Mouse (Mus musculus): ENCODE data around the gene Wdr82. TPM values are rescaled to one million over a fixed set of nuclear protein-coding genes. Genes with fewer than 3 reads are reported as not detected.

Wdr82 gene
- total and polyA plus RNA-seq, 3 experiments = 15.1 to 103 (median 92.0) TPM

GRCm38 (mm10) chr9:106222261-106222851 lies 51.6 kb downstream of the Wdr82 start, which contains the start of gene Tlr9:
Gene Tlr9 (plus strand): TSS chr9:106222598.
- Histone ChIP-seq H3K9me3 (replicated peaks) (no peaks in the 10 kb centered on the region), H3K27me3 (ENCODE audit: insufficient read depth, low read length) (peaks cover 45% of the 10 kb centered on the region), H3K4me3 (ENCODE audit: low read depth, low read length) (no peak within 1 kb of the TSS), H3K36me3 (replicated peaks) (no peaks in the 10 kb centered on the region), H3K4me1 (ENCODE audit: insufficient read depth, low read depth, low read length) (peaks cover 4% of the 10 kb centered on the region; the same call in 1 of the 2 replicates)
- TF ChIP-seq GATA2 (IDR thresholded peaks at IDR 0.05; ENCODE audit: borderline replicate concordance, low read depth, low read length) (no peak), GATA1 (IDR thresholded peaks at IDR 0.05; ENCODE audit: borderline replicate concordance, low read length) (no peak), CTCF (IDR thresholded peaks at IDR 0.05; ENCODE audit: low read depth, low read length) (no peak), POLR2AphosphoS5 (IDR thresholded peaks at IDR 0.05; ENCODE audit: insufficient replicate concordance, low read depth, low read length) (no peak), TAL1 (conservative IDR thresholded peaks at IDR 0.05; ENCODE audit: low read depth, low read length) (no peak)
- DNase-seq (ENCODE audit: low spot score) (no peak), ATAC-seq (ENCODE audit: extremely low read depth, insufficient number of reproducible peaks, low FRiP score, poor library complexity, severe bottlenecking) (no peak; the same call in 1 of the 2 replicates)

- no peak for ATAC-seq (ENCODE audit: extremely low read depth, insufficient number of reproducible peaks, low FRiP score, poor library complexity, severe bottlenecking)
- TF ChIP-seq POLR2AphosphoS5 (IDR thresholded peaks at IDR 0.05; ENCODE audit: insufficient replicate concordance, low read depth, low read length) = no peak
- no peak for TF ChIP-seq GATA1 (IDR thresholded peaks at IDR 0.05; ENCODE audit: borderline replicate concordance, low read length)
- TF ChIP-seq TAL1 (conservative IDR thresholded peaks at IDR 0.05; ENCODE audit: low read depth, low read length) = no peak
- no peak for TF ChIP-seq GATA2 (IDR thresholded peaks at IDR 0.05; ENCODE audit: borderline replicate concordance, low read depth, low read length)
- no peak for TF ChIP-seq CTCF (IDR thresholded peaks at IDR 0.05; ENCODE audit: low read depth, low read length)
- no peak overlapping the region for H3K4me3 ChIP-seq (ENCODE audit: low read depth, low read length)
Observed at GRCm38 (mm10) chr9:106222994-106223393, 52.3 kb downstream of the Wdr82 start.

GRCm38 (mm10) chr9:106225469-106226150 lies 54.9 kb downstream of the Wdr82 start:
- H3K4me3 ChIP-seq (ENCODE audit: low read depth, low read length) = no peak overlapping the region
- peaks cover 17% of the 10 kb centered on the region for H3K4me1 ChIP-seq (ENCODE audit: insufficient read depth, low read depth, low read length)
- TF ChIP-seq POLR2AphosphoS5 (IDR thresholded peaks at IDR 0.05; ENCODE audit: insufficient replicate concordance, low read depth, low read length) (no peak), CTCF (IDR thresholded peaks at IDR 0.05; ENCODE audit: low read depth, low read length) (no peak), TAL1 (conservative IDR thresholded peaks at IDR 0.05; ENCODE audit: low read depth, low read length) (no peak), GATA1 (IDR thresholded peaks at IDR 0.05; ENCODE audit: borderline replicate concordance, low read length) (no peak), GATA2 (IDR thresholded peaks at IDR 0.05; ENCODE audit: borderline replicate concordance, low read depth, low read length) (no peak)
- H3K36me3 ChIP-seq (replicated peaks) = no peaks in the 10 kb centered on the region
- ATAC-seq (ENCODE audit: extremely low read depth, insufficient number of reproducible peaks, low FRiP score, poor library complexity, severe bottlenecking) (no peak), DNase-seq (ENCODE audit: low spot score) (no peak)
- no peaks in the 10 kb centered on the region for H3K9me3 ChIP-seq (replicated peaks)
- peaks cover 48% of the 10 kb centered on the region for H3K27me3 ChIP-seq (ENCODE audit: insufficient read depth, low read length)

More at GRCm38 (mm10) chr9:106222994-106223393, 52.3 kb downstream of the Wdr82 start:
- Histone ChIP-seq H3K36me3 (replicated peaks) (no peaks in the 10 kb centered on the region), H3K4me1 (ENCODE audit: insufficient read depth, low read depth, low read length) (peaks cover 5% of the 10 kb centered on the region), H3K9me3 (replicated peaks) (no peaks in the 10 kb centered on the region), H3K27me3 (ENCODE audit: insufficient read depth, low read length) (peaks cover 45% of the 10 kb centered on the region)
- no peak for DNase-seq (ENCODE audit: low spot score)

GRCm38 (mm10) chr9:106226151-106226682 lies 55.5 kb downstream of the Wdr82 start:
- Histone ChIP-seq H3K9me3 (replicated peaks) (no peaks in the 10 kb centered on the region), H3K4me1 (ENCODE audit: insufficient read depth, low read depth, low read length) (peaks cover 21% of the 10 kb centered on the region), H3K36me3 (replicated peaks) (no peaks in the 10 kb centered on the region), H3K27me3 (ENCODE audit: insufficient read depth, low read length) (peaks cover 45% of the 10 kb centered on the region), H3K4me3 (ENCODE audit: low read depth, low read length) (no peak overlapping the region)
- DNase-seq (ENCODE audit: low spot score) (no peak), ATAC-seq (ENCODE audit: extremely low read depth, insufficient number of reproducible peaks, low FRiP score, poor library complexity, severe bottlenecking) (no peak)
- no peak for TF ChIP-seq GATA1 (IDR thresholded peaks at IDR 0.05; ENCODE audit: borderline replicate concordance, low read length)
- TF ChIP-seq TAL1 (conservative IDR thresholded peaks at IDR 0.05; ENCODE audit: low read depth, low read length) = no peak
- TF ChIP-seq POLR2AphosphoS5 (IDR thresholded peaks at IDR 0.05; ENCODE audit: insufficient replicate concordance, low read depth, low read length) = no peak
- TF ChIP-seq CTCF (IDR thresholded peaks at IDR 0.05; ENCODE audit: low read depth, low read length) = no peak
- no peak for TF ChIP-seq GATA2 (IDR thresholded peaks at IDR 0.05; ENCODE audit: borderline replicate concordance, low read depth, low read length)

GRCm38 (mm10) chr9:106227790-106228429 lies 57.2 kb downstream of the Wdr82 start:
- peaks cover 19% of the 10 kb centered on the region for H3K4me1 ChIP-seq (ENCODE audit: insufficient read depth, low read depth, low read length)
- no peaks in the 10 kb centered on the region for H3K9me3 ChIP-seq (replicated peaks)
- ATAC-seq (ENCODE audit: extremely low read depth, insufficient number of reproducible peaks, low FRiP score, poor library complexity, severe bottlenecking) = no peak
- H3K4me3 ChIP-seq (ENCODE audit: low read depth, low read length) = no peak overlapping the region
- H3K27me3 ChIP-seq (ENCODE audit: insufficient read depth, low read length) = peaks cover 41% of the 10 kb centered on the region
- TF ChIP-seq POLR2AphosphoS5 (IDR thresholded peaks at IDR 0.05; ENCODE audit: insufficient replicate concordance, low read depth, low read length) = no peak
- no peak for TF ChIP-seq GATA2 (IDR thresholded peaks at IDR 0.05; ENCODE audit: borderline replicate concordance, low read depth, low read length)
- TF ChIP-seq TAL1 (conservative IDR thresholded peaks at IDR 0.05; ENCODE audit: low read depth, low read length) = no peak
- no peak for TF ChIP-seq GATA1 (IDR thresholded peaks at IDR 0.05; ENCODE audit: borderline replicate concordance, low read length)
- TF ChIP-seq CTCF (IDR thresholded peaks at IDR 0.05; ENCODE audit: low read depth, low read length) = no peak
- DNase-seq (ENCODE audit: low spot score) = no peak
- peaks cover 6% of the 10 kb centered on the region for H3K36me3 ChIP-seq (replicated peaks)

All from G1E (cell line).